Comparison of ENCODE assay signal across 8 mouse cellular contexts in genomic region chr13:91648240-91648639, GRCm38 (mm10).
DNase-seq lines count a peak whose midpoint lies in the region; ATAC-seq and TF ChIP-seq lines count a peak whose summit lies in the region.

No protein-coding gene starts in this region.

- H3K4me1 ChIP-seq in hindbrain, embryonic 16.5 days (ENCODE audit: control insufficient read depth, insufficient read depth, low read depth, low read length) = no peaks in the 10 kb centered on the region
- H3K4me1 ChIP-seq in small intestine, adult 2 months (ENCODE audit: control insufficient read depth, insufficient read depth, insufficient read length, low read length) = no peaks in the 10 kb centered on the region

- H3K27ac ChIP-seq in layer of hippocampus, adult 2 months = no peak overlapping the region
- H3K27ac ChIP-seq in hindbrain, embryonic 16.5 days (ENCODE audit: low read depth, low read length) = no peak overlapping the region
- H3K27ac ChIP-seq in small intestine, adult 2 months (ENCODE audit: insufficient read depth, low read depth, low read length) = no peak overlapping the region

- DNase-seq in layer of hippocampus, adult 2 months (ENCODE audit: low spot score in 2 of 2) = peak; percentile 16 to 25
- DNase-seq in layer of hippocampus, adult 9-10 months (ENCODE audit: low spot score) = no peak
- peak; percentile 12 for DNase-seq in R1 (ENCODE audit: low read depth, low spot score)
- peak; percentile 70 for DNase-seq in embryo, embryonic 10.5 days (ENCODE audit: low spot score)
- peak; percentile 4 for DNase-seq in lung, postnatal 25 days (ENCODE audit: low spot score)
- no peak for DNase-seq in spleen, adult 12 weeks (ENCODE audit: low spot score)

- no peaks in the 10 kb centered on the region for H3K9me3 ChIP-seq in hindbrain, embryonic 16.5 days (ENCODE audit: control insufficient read depth, low read length)

- peak; percentile 83 for TF ChIP-seq CTCF in layer of hippocampus, adult 2 months (conservative IDR thresholded peaks at IDR 0.05)
- TF ChIP-seq CTCF in small intestine, adult 2 months (IDR thresholded peaks at IDR 0.05; ENCODE audit: extremely low read depth, insufficient read length, insufficient replicate concordance, low read depth, low read length) = peak; percentile 36; the same call in 1 of the 2 replicates

- no peak overlapping the region for H3K4me3 ChIP-seq in layer of hippocampus, adult 2 months
- no peak overlapping the region for H3K4me3 ChIP-seq in hindbrain, embryonic 16.5 days (ENCODE audit: low read length)
- H3K4me3 ChIP-seq in small intestine, adult 2 months (ENCODE audit: low read depth, low read length) = no peak overlapping the region

- H3K27me3 ChIP-seq in hindbrain, embryonic 16.5 days (replicated peaks; ENCODE audit: control insufficient read depth, insufficient read depth, low read length) = no peaks in the 10 kb centered on the region
- H3K27me3 ChIP-seq in small intestine, adult 2 months (ENCODE audit: control insufficient read depth, insufficient read depth, low read length) = no peaks in the 10 kb centered on the region

- no peaks in the 10 kb centered on the region for H3K36me3 ChIP-seq in hindbrain, embryonic 16.5 days (ENCODE audit: control insufficient read depth, insufficient read depth, low read length)
- no peaks in the 10 kb centered on the region for H3K36me3 ChIP-seq in small intestine, adult 2 months (ENCODE audit: control insufficient read depth, insufficient read depth, low read length)

- ATAC-seq in hindbrain, embryonic 16.5 days = peak; percentile 96

- no peak overlapping the region for H3K9ac ChIP-seq in hindbrain, embryonic 16.5 days (ENCODE audit: low read depth, low read length)

- no peak for TF ChIP-seq POLR2A in small intestine, adult 2 months (IDR thresholded peaks at IDR 0.05; ENCODE audit: low read depth, low read length)

- 33% methylated on average over 6 of the region's 6 CpGs for WGBS in hindbrain, embryonic 16.5 days
- 39% methylated on average over 6 of the region's 6 CpGs for WGBS in small intestine, adult 2 months

- no peak overlapping the region for H3K4me2 ChIP-seq in hindbrain, embryonic 16.5 days (ENCODE audit: low read length)

Comparison
In these comparisons a context has a peak if more than half of its experiments do, and no peak if none do; other contexts are left out.
1. DNase-seq: peak in layer of hippocampus, adult 2 months (2 of 2), R1 (single experiment), embryo, embryonic 10.5 days (single experiment) and lung, postnatal 25 days (single experiment); none in layer of hippocampus, adult 9-10 months (single experiment) and spleen, adult 12 weeks (single experiment).